Mouse (Mus musculus): ENCODE measurements around the gene Fam71e1. TPM values are rescaled to one million over a fixed set of nuclear protein-coding genes. Genes with fewer than 3 reads are reported as not detected.

Fam71e1 gene
- total RNA-seq (2021), result 10 to 100 TPM; 19.3 to 23.4 TPM
- long read RNA-seq, experiment 1, partial matches to known transcripts, result 2 of 4 reads
- long read RNA-seq, experiment 1, other reads (novel, unspliced or antisense), result 1 of 4 reads
- long read RNA-seq, experiment 2, partial matches to known transcripts, result 2 of 5 reads
- long read RNA-seq, experiment 2, other reads (novel, unspliced or antisense), result 2 of 5 reads

DNA sequence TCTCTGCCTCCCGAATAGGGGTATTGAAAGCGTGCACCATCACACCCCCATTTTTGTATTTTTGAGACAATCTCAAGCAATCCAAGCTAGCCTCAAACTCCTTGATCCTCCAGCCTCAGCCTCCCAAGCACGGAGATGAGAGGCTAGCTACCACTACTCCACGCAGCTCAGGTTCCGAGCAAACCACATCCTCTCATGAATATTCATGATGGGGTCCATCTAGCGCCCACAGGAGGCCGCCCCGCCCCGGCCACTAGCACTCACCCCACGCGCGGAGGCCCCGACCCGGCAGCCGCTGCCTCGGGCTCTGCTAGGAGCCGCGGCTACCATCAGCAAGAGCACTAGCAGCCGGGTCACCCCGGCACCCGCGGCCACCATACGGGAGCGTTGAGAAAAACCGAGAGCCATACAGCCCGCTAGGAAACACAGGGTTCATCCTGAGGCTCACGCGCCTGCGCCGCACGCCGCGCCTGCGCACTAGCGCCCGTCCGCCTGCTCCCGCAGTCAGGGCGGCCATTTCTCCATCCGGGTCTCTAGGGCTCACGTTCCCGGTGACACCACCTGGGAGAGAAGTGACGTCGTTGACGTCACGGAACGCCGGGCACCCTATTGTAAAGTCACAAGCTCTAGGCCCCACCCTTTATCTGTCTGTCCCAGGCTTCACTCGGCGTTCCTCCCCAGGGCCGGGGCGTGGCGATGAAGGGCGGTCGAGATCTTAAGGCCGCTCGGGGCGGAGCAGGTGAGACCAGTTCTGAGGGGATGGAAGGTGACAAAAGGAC is at the start of gene Fam71e1, which contains the start of gene Emc10:
Gene Fam71e1 (plus strand): TSS at position 590 of the 779 bp plus-strand sequence.
Gene Emc10 (minus strand): TSS at position 538 of the 779 bp plus-strand sequence.
- peak within 1 kb of the TSS; percentile 99 for H3K27ac ChIP-seq
- DNase-seq (ENCODE audit: low spot score in 2 of 2), result peak; percentile 97 to 99
- peak; percentile 42 for TF ChIP-seq CTCF (conservative IDR thresholded peaks at IDR 0.05)
- peak within 1 kb of the TSS; percentile 73 for H3K4me3 ChIP-seq

DNA sequence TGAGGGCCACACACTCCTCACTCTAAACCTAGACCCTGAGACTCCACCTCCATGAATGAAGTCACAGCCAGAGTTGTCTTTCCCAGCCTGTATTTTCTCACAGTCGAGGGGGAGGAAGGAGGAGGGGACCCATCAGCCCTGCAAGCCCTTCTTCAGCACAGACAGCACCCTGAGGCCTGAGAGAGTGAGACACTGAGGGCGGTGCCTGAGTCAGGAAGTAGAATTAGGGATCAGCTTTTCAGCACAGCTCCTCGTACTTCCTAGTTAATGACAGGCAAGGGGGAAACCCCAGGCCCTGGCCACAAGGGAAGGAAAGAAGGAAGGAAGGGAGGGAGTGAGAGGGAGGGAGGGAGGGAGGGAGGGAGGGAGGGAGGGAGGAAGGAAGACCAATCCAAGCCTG is 43.1 kb upstream of the Fam71e1 start:
- no peak for DNase-seq (ENCODE audit: low spot score in 2 of 2)
- peak overlapping the region; percentile 43; the same call in 1 of the 2 replicates for H3K27ac ChIP-seq

DNA sequence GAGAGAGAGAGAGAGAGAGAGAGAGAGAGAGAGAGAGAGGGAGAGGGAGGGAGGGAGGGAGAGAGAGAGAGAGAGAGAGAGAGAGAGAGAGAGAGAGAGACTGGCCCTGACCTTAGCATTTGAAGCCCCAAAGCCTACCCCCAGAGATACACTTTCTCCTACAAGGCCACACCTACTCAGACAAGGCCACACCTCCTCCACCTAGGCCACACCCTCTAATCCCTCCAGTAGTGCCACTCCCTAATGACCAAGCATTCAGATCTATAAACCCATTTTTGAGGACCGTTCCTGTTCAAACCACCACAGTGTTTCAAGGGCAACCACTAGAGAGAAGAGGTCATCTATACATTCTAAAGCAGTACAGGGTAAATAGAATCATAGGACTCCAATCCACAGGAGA is 40.1 kb upstream of the Fam71e1 start:
- Histone ChIP-seq H3K4me3 (no peak overlapping the region), H3K27ac (no peak overlapping the region)
- no peak for DNase-seq (ENCODE audit: low spot score in 2 of 2)
- no peak for TF ChIP-seq CTCF (conservative IDR thresholded peaks at IDR 0.05)

More for the DNA sequence above, 43.1 kb upstream of the Fam71e1 start:
- TF ChIP-seq CTCF (conservative IDR thresholded peaks at IDR 0.05), result no peak
- H3K4me3 ChIP-seq, result no peak overlapping the region

DNA sequence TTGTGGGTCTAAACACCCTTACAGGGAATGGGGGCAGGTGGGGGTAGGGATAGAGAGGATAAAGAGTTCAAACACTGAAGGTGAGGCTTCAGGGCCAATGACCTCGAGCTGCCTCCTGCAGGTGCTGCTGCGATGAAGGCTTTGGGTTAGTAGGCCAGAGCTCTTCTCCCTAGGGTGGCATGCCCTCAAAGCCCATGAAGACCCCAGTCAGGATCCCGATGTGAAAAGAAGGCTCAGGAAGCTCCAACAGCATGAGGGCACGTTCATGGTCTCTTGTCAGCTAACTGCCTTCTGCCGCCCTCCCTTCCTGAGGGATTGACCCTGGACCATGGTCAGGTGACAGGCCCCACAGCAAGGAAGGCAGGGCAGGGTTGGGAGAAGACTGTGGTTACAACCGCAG is 36.3 kb upstream of the Fam71e1 start:
- H3K27ac ChIP-seq, result peak overlapping the region; percentile 46; the same call in 1 of the 2 replicates
- no peak for DNase-seq (ENCODE audit: low spot score in 2 of 2)
- H3K4me3 ChIP-seq, result no peak overlapping the region
- no peak for TF ChIP-seq CTCF (conservative IDR thresholded peaks at IDR 0.05)

DNA sequence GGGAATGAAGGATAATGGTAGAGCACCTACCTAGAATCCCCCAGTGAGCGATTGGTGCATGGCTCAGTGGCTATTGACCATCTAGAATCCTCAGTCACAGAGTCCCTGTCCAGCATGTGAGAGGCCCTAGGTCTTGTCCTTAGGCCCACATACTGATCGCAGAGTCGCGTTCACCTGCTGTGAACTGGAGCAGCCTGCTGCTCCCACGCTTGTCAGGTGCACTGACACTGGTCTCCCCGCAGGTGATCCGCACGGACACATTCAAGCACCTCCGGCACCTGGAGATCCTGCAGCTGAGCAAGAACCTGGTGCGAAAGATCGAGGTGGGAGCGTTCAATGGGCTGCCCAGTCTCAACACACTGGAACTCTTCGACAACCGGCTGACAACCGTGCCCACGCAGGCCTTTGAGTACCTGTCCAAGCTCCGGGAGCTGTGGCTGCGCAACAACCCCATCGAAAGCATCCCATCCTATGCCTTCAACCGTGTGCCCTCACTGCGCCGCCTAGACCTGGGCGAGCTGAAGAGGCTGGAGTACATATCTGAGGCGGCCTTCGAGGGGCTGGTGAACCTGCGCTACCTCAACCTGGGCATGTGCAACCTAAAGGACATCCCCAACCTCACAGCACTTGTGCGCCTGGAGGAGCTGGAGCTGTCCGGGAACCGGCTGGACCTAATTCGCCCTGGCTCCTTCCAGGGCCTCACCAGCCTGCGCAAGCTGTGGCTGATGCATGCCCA is 35.4 kb upstream of the Fam71e1 start:
- no peak for TF ChIP-seq CTCF (conservative IDR thresholded peaks at IDR 0.05)
- Histone ChIP-seq H3K4me3 (no peak overlapping the region), H3K27ac (no peak overlapping the region)
- DNase-seq (ENCODE audit: low spot score in 2 of 2), result no peak

DNA sequence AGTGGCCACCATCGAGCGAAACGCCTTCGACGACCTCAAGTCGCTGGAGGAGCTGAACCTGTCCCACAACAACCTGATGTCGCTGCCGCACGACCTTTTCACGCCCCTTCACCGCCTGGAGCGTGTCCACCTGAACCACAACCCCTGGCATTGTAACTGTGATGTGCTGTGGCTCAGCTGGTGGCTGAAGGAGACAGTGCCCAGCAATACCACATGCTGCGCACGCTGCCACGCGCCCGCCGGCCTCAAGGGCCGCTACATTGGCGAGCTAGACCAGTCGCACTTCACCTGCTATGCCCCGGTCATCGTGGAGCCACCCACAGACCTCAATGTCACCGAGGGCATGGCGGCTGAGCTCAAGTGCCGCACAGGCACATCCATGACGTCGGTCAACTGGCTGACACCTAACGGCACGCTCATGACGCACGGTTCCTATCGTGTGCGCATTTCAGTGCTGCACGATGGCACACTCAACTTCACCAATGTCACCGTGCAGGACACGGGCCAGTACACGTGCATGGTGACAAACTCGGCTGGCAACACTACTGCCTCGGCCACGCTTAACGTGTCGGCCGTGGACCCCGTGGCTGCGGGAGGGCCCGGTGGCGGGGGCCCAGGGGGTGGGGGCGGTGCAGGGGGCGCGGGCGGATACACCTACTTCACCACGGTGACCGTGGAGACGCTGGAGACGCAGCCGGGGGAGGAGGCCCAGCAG is 34.7 kb upstream of the Fam71e1 start:
- no peak for TF ChIP-seq CTCF (conservative IDR thresholded peaks at IDR 0.05)
- DNase-seq (ENCODE audit: low spot score in 2 of 2), result peak in 1 of 2 experiments; percentile 11
- no peak overlapping the region for H3K4me3 ChIP-seq
- H3K27ac ChIP-seq, result peak overlapping the region; percentile 96

DNA sequence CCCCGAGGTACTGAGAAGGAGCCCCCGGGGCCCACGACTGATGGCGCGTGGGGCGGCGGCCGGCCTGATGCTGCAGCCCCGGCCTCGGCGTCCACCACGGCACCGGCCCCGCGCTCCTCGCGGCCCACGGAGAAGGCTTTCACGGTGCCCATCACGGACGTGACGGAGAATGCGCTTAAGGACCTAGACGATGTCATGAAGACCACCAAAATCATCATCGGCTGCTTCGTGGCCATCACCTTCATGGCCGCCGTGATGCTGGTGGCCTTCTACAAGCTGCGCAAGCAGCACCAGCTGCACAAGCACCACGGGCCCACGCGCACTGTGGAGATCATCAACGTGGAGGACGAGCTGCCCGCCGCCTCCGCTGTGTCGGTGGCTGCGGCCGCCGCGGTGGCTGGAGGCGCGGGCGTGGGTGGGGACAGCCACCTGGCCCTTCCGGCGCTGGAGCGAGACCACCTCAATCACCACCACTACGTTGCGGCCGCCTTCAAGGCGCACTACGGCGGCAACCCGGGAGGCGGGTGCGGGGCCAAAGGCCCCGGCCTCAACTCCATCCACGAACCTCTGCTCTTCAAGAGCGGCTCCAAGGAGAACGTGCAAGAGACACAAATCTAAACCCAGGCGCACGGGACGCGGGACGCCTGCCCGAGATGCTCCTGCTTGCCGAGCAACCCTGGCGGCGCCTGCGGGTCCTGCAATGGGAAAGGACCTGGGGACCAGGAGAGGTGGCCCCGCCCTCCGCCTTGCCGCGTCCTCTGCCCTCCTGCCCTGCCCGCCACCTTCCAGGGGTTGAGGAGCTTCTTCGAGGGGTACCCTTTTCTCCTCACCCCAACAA is 33.9 kb upstream of the Fam71e1 start:
- H3K4me3 ChIP-seq, result no peak overlapping the region
- TF ChIP-seq CTCF (conservative IDR thresholded peaks at IDR 0.05), result peak; percentile 62
- peak in 1 of 2 experiments; percentile 33 for DNase-seq (ENCODE audit: low spot score in 2 of 2)
- peak overlapping the region; percentile 96 for H3K27ac ChIP-seq

DNA sequence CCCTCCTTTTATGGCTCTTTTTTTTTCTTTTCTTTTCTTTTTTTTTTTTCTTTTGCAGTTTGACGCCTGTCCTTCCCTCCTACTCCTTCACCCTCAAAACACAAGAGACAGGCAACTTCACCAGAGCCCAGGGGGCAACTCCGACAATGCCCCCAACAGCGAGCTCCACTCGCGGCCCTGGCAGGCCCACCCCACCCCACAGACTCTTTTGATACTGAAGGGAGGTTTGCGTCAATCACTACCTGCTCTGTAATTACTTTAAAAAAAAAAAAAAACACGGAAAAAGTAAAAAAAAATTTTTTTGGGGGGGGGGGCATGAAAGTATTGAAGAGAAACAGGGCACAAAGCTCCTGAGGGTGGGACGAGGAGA is 33.3 kb upstream of the Fam71e1 start:
- peak overlapping the region; percentile 96 for H3K27ac ChIP-seq
- TF ChIP-seq CTCF (conservative IDR thresholded peaks at IDR 0.05), result no peak
- no peak overlapping the region for H3K4me3 ChIP-seq
- no peak for DNase-seq (ENCODE audit: low spot score in 2 of 2)

DNA sequence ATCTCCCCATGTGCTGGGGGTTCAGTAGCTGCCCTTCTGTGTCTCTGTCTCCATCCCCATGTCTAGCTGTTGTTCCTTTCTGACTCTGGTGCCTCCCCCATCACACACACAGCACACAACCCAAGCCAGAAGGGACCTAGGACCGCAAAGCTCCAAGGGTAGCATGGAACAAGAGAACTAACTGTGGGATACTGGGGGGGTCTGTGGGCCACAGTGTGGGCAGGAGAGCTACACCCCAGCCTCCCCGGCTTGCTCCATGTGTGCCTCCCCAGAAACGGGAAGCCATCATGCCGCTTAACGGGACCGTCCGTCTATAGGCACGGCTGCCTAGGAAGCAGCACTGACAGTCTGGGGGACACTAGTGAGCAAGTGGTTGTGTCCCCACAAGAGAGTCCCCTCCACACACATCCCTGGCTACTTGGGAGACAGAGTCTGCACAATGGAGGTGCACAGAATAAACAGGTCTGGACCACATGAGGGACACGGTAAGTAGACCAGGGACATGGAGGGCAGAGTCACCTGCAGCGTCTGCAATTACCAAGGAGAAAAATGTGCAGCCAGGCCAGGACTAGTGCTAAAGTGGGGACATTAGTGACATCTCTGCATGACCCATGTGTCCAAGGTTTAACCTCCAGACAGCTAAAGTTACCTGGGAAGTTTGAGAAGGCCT is 32.7 kb upstream of the Fam71e1 start:
- peak overlapping the region; percentile 96 for H3K27ac ChIP-seq
- DNase-seq (ENCODE audit: low spot score in 2 of 2), result no peak
- H3K4me3 ChIP-seq, result no peak overlapping the region
- no peak for TF ChIP-seq CTCF (conservative IDR thresholded peaks at IDR 0.05)

DNA sequence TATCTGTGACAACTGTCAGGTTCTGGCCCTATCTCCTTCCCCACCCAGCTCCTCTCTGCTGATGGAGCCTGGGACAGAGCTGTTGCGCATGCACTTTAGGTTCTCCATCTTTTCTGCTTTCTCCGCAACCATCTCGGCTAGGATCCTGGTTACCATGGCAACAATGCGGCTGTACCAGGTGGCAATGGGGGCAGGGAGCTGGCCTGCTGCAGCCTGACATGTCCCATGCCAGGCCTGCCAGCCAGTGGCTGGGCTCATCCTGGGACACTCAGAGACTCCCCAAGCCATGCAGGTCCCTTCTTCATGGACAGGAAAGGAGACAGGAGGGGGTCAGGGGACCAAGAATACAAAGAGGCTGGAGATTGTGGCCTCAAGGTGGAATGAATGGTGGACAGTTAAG is 31.9 kb upstream of the Fam71e1 start:
- DNase-seq (ENCODE audit: low spot score in 2 of 2), result peak; percentile 87 to 93
- peak overlapping the region; percentile 96 for H3K27ac ChIP-seq
- no peak overlapping the region for H3K4me3 ChIP-seq
- no peak for TF ChIP-seq CTCF (conservative IDR thresholded peaks at IDR 0.05)

DNA sequence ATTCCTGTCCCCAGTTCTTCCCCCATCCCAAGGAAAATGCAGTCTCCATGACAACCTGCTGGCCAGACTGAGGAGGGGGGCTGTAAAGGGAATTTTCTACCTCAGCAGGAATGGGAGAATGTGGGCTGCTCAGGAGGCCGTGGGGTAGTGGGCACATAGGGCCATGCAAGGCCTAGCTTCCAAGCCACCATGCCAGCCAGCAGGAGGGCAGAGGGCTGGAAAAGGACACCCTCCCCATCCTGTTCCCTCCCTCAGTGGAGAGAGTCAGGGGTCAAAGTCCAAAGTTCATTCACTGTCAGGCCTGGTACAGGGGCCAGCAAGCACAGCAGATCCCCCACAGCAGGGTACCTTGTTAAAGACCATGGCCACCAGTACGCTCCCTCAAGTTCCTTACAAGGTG is 31.3 kb upstream of the Fam71e1 start, which contains the start of gene Aspdh:
Gene Aspdh (plus strand): TSS at position 281 of the 400 bp plus-strand sequence.
- H3K4me3 ChIP-seq, result no peak within 1 kb of the TSS
- no peak for DNase-seq (ENCODE audit: low spot score in 2 of 2)
- peak within 1 kb of the TSS; percentile 96 for H3K27ac ChIP-seq
- TF ChIP-seq CTCF (conservative IDR thresholded peaks at IDR 0.05), result no peak
